Mouse (Mus musculus): ENCODE measurements around the gene Thap3. TPM values are rescaled to one million over a fixed set of nuclear protein-coding genes. Genes with fewer than 3 reads are reported as not detected.

Gene Thap3
- total and polyA plus RNA-seq, 2 experiments from 2014 or later: 19.7 to 48.8 TPM

DNA sequence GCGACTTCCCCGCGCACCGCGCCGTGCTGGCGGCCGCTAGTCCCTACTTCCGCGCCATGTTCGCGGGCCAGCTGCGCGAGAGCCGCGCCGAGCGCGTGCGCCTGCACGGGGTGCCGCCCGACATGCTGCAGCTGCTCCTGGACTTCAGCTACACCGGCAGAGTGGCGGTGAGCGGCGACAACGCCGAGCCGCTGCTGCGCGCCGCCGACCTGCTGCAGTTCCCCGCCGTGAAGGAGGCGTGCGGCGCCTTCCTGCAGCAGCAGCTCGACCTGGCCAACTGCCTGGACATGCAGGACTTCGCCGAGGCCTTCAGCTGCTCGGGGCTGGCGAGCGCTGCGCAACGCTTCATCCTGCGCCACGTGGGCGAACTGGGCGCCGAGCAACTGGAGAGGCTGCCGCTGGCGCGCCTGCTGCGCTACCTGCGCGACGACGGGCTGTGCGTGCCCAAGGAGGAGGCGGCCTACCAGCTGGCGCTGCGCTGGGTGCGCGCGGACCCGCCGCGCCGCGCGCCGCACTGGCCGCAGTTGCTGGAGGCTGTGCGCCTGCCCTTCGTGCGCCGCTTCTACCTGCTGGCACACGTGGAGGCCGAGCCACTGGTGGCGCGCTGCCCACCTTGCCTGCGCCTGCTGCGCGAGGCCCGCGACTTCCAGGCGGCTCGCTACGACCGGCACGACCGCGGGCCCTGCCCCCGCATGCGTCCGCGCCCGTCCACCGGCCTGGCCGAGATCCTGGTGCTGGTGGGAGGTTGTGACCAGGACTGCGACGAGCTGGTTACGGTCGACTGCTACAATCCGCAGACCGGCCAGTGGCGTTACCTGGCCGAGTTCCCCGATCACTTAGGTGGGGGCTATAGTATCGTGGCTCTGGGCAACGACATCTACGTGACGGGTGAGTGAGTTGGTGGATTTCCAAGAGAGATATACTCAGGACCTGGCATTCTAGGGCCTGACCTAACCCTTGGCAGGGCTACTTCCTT lies 20.6 kb upstream of the Thap3 start:
- peak; percentile 68 for DNase-seq
- WGBS: 1% methylated on average over 114 of the region's 115 CpGs

GRCm38 (mm10) chr4:152008622-152009075 lies 19.9 kb upstream of the Thap3 start, which contains the start of gene Klhl21:
Gene Klhl21, plus strand, starts transcription at chr4:152008803.
- TF ChIP-seq CTCF (IDR thresholded peaks at IDR 0.05; ENCODE audit: low read depth): no peak
- ATAC-seq (peak; percentile 87), DNase-seq (peak; percentile 88)
- Histone ChIP-seq H3K4me1 (ENCODE audit: insufficient read depth) (peaks cover 19% of the 10 kb centered on the region; the same call in 1 of the 2 replicates), H3K4me2 (ENCODE audit: low read depth) (peak within 1 kb of the TSS; percentile 100), H3K27me3 (ENCODE audit: insufficient read depth, low read length) (peaks cover 13% of the 10 kb centered on the region), H3K27ac (ENCODE audit: low read depth, low read length) (peak within 1 kb of the TSS; percentile 76), H3K9me3 (ENCODE audit: low read length) (no peaks in the 10 kb centered on the region), H3K9ac (peak within 1 kb of the TSS; percentile 58), H3K36me3 (ENCODE audit: insufficient read depth) (no peaks in the 10 kb centered on the region; the same call in 1 of the 2 replicates), H3K4me3 (ENCODE audit: low read depth, low read length) (peak within 1 kb of the TSS; percentile 71)
- 2% methylated on average over 44 of the region's 45 CpGs for WGBS

More for the DNA sequence above, 20.6 kb upstream of the Thap3 start:
- ATAC-seq: peak; percentile 81
- Histone ChIP-seq H3K27me3 (ENCODE audit: insufficient read depth, low read length) (peaks cover 13% of the 10 kb centered on the region), H3K27ac (ENCODE audit: low read depth, low read length) (peak overlapping the region; percentile 76), H3K4me1 (ENCODE audit: insufficient read depth) (peaks cover 19% of the 10 kb centered on the region; the same call in 1 of the 2 replicates), H3K9me3 (ENCODE audit: low read length) (no peaks in the 10 kb centered on the region), H3K4me3 (ENCODE audit: low read depth, low read length) (peak overlapping the region; percentile 71), H3K4me2 (ENCODE audit: low read depth) (peak overlapping the region; percentile 100), H3K9ac (peak overlapping the region; percentile 58), H3K36me3 (ENCODE audit: insufficient read depth) (peaks cover 5% of the 10 kb centered on the region)
- no peak for TF ChIP-seq CTCF (IDR thresholded peaks at IDR 0.05; ENCODE audit: low read depth)

- H3K9me3 ChIP-seq (ENCODE audit: low read length): no peaks in the 10 kb centered on the region
- peak overlapping the region; percentile 100 for H3K4me2 ChIP-seq (ENCODE audit: low read depth)
- ATAC-seq (no peak), DNase-seq (no peak)
- H3K36me3 ChIP-seq (ENCODE audit: insufficient read depth): no peaks in the 10 kb centered on the region; the same call in 1 of the 2 replicates
- H3K9ac ChIP-seq: peak overlapping the region; percentile 58
- under 1% methylated on average over 14 of the region's 14 CpGs for whole genome bisulfite sequencing
- H3K27me3 ChIP-seq (ENCODE audit: insufficient read depth, low read length): peaks cover 13% of the 10 kb centered on the region
- no peak for TF ChIP-seq CTCF (IDR thresholded peaks at IDR 0.05; ENCODE audit: low read depth)
- peak overlapping the region; percentile 76; the same call in 1 of the 2 replicates for H3K27ac ChIP-seq (ENCODE audit: low read depth, low read length)
- peaks cover 19% of the 10 kb centered on the region; the same call in 1 of the 2 replicates for H3K4me1 ChIP-seq (ENCODE audit: insufficient read depth)
- H3K4me3 ChIP-seq (ENCODE audit: low read depth, low read length): peak overlapping the region; percentile 71
These were observed 19.3 kb upstream of the Thap3 start for GRCm38 (mm10) chr4:152008148-152008500.

DNA sequence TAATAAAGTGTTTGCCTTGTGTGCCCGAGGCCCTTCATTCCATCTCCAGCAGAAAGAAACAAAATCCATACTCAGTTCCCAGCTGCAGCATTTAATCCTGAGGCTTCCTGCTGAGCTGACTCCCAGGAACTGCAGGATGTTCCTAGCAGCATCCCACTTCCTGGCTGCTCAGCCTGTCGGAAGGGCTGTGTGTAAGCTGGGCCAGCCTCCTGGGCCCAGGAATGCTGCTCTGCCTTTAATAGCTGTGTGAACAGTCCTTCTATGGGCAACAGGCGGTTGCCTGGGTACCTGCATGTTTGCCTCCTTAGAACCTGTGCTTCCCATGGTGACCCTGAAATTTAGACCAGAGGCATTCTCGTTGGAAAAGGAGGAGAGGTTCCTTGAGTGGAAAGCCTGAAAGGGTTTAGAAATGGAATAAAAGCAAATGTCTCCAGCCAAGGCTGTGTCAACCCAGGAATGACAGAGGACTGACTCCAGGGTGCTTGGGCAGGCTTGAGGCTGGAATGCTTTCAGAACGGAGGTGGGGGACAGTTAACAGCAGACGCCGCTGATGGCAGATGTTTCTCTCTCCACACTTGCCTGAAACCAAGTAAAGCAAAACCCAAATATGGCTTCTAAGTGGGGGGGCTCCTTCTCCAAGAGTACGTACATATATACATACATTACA lies 18.8 kb upstream of the Thap3 start:
- Histone ChIP-seq H3K27ac (ENCODE audit: low read depth, low read length) (no peak overlapping the region), H3K9ac (no peak overlapping the region)

DNA sequence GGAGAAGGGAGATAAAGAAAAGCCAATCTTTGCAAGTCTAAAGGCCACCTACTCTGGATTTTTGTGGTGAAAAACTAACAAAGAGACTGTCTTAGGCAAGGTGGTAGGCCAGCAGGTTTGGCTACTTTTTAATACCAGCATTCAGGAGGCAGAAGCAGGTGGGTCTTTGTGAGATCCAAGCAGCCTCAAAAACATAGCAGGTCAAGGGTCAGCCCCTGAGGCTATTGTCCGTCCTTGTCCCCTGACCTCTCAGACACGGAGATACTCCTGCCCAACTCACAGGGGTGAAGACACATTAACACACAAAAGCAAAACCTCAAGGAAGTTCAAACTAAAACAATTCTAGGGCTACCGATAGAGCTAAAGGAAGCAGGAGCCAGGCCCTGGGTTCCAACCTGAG lies 18.0 kb upstream of the Thap3 start:
- WGBS: 28% methylated on average over 3 of the region's 3 CpGs
- no peaks in the 10 kb centered on the region for H3K9me3 ChIP-seq (ENCODE audit: low read length)
- H3K4me3 ChIP-seq (ENCODE audit: low read depth, low read length): no peak overlapping the region
- TF ChIP-seq CTCF (IDR thresholded peaks at IDR 0.05; ENCODE audit: low read depth): no peak
- H3K4me1 ChIP-seq (ENCODE audit: insufficient read depth): peaks cover 19% of the 10 kb centered on the region; the same call in 1 of the 2 replicates
- no peak overlapping the region for H3K4me2 ChIP-seq (ENCODE audit: low read depth)
- no peak overlapping the region for H3K9ac ChIP-seq
- no peaks in the 10 kb centered on the region for H3K36me3 ChIP-seq (ENCODE audit: insufficient read depth)
- H3K27ac ChIP-seq (ENCODE audit: low read depth, low read length): no peak overlapping the region
- DNase-seq (no peak), ATAC-seq (no peak)
- peaks cover 13% of the 10 kb centered on the region for H3K27me3 ChIP-seq (ENCODE audit: insufficient read depth, low read length)

More for the DNA sequence above, 18.8 kb upstream of the Thap3 start:
- H3K4me3 ChIP-seq (ENCODE audit: low read depth, low read length): peak overlapping the region; percentile 71
- H3K4me2 ChIP-seq (ENCODE audit: low read depth): peak overlapping the region; percentile 100
- H3K9me3 ChIP-seq (ENCODE audit: low read length): no peaks in the 10 kb centered on the region
- WGBS: 6% methylated on average over 8 of the region's 8 CpGs
- H3K27me3 ChIP-seq (ENCODE audit: insufficient read depth, low read length): peaks cover 13% of the 10 kb centered on the region
- H3K4me1 ChIP-seq (ENCODE audit: insufficient read depth): peaks cover 19% of the 10 kb centered on the region; the same call in 1 of the 2 replicates
- no peaks in the 10 kb centered on the region; the same call in 1 of the 2 replicates for H3K36me3 ChIP-seq (ENCODE audit: insufficient read depth)
- no peak for ATAC-seq
- no peak for DNase-seq
- TF ChIP-seq CTCF (IDR thresholded peaks at IDR 0.05; ENCODE audit: low read depth): no peak

DNA sequence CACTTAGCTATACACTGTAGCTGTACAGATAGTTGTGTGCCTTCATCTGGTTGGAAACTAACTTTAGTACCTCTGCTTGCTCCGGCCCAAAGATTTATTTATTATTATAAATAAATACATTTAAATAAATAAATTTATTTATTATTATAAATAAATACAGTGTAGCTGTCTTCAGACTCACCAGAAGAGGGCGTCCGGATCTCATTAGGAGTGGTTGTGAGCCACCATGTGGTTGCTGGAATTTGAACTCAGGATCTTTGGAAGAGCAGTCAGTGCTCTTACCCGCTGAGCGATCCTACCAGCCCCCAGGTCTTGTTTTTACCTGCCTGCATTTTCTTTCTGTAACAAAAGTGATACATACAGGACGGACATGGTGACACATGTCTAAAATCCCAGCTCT lies 17.3 kb upstream of the Thap3 start:
- Histone ChIP-seq H3K4me1 (ENCODE audit: insufficient read depth) (peaks cover 19% of the 10 kb centered on the region; the same call in 1 of the 2 replicates), H3K9me3 (ENCODE audit: low read length) (no peaks in the 10 kb centered on the region), H3K36me3 (ENCODE audit: insufficient read depth) (no peaks in the 10 kb centered on the region), H3K4me2 (ENCODE audit: low read depth) (no peak overlapping the region), H3K9ac (no peak overlapping the region), H3K27me3 (ENCODE audit: insufficient read depth, low read length) (peaks cover 13% of the 10 kb centered on the region), H3K4me3 (ENCODE audit: low read depth, low read length) (no peak overlapping the region), H3K27ac (ENCODE audit: low read depth, low read length) (no peak overlapping the region)
- TF ChIP-seq CTCF (IDR thresholded peaks at IDR 0.05; ENCODE audit: low read depth): peak; percentile 8; the same call in 1 of the 2 replicates
- 77% methylated on average over 6 of the region's 6 CpGs for WGBS
- ATAC-seq (no peak), DNase-seq (no peak)

Data from forebrain, postnatal 0 days (tissue).